Mouse (Mus musculus): ENCODE measurements at regions not wholly inside any gene's neighbourhood (a gene's known extent, or its start where the extent isn't known, plus 50 kb on each side); places are given as distances from the start of the nearest gene placed in this dataset.

DNA sequence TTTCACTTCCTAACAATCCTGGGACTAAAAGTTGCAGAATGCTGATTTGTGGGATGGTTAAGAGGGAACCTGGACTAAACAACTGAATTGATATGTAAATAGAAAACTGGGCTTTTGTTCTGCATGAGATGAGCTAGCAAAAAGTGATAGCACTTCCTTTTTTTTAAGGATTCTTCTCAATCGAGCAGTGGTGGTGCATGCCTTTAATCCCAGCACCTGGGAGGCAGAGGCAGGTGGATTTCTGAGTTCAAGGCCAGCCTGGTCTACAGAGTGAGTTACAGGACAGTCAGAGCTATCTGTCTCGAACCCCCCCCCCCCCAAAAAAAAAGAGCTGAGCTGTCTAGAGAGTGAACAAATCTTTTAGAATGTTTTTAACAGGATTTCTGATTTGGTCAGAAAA is 69.2 kb upstream of the Serbp1 start:
- TF ChIP-seq CTCF (IDR thresholded peaks at IDR 0.05; ENCODE audit: extremely low read depth, insufficient read depth, insufficient read length, insufficient replicate concordance) (no peak), POLR2A (IDR thresholded peaks at IDR 0.05; ENCODE audit: low read depth, low read length) (no peak)
